Mouse (Mus musculus) C2C12 (cell line): ENCODE data around the gene Fam180a. TPM values are rescaled to one million over a fixed set of nuclear protein-coding genes. Genes with fewer than 3 reads are reported as not detected.
A peak's percentile ranks its signal among the peaks of the same experiment; 100 is the strongest.
"Not testable (repeated sequence)": the region's sequence is repeated elsewhere in the genome, so short reads cannot be mapped to it uniquely, and the experiment has no call there.

Experiments
- H3K27me3 ChIP-seq: one replicate; pipeline ENCODE4 v1.6.1; 2011; ENCODE audit not compliant: control insufficient read depth, insufficient read depth, insufficient read length
- H3K36me3 ChIP-seq: one replicate; pipeline ENCODE4 v1.6.1; 2011; ENCODE audit not compliant: control insufficient read depth, insufficient read depth
- H3K4me3 ChIP-seq: one replicate; pipeline ENCODE4 v1.5.1; 2011; ENCODE audit warnings: mild to moderate bottlenecking, control low read depth; ENCODE audit not compliant: poor library complexity, insufficient read depth, severe bottlenecking
- H3K79me2 ChIP-seq: one replicate; pipeline ENCODE4 v1.6.1; 2011; ENCODE audit not compliant: control insufficient read depth, insufficient read depth
- H3K79me3 ChIP-seq: one replicate; pipeline ENCODE4 v1.6.1; 2011; ENCODE audit warnings: low read depth, control low read depth
- H3ac ChIP-seq: one replicate; pipeline ENCODE3; 2011; ENCODE audit warnings: low read depth; ENCODE audit not compliant: control insufficient read depth, insufficient read length
- CEBPB ChIP-seq: IDR thresholded peaks from one replicate; pipeline ENCODE4 v1.6.1; 2011; ENCODE audit warnings: low read depth, mild to moderate bottlenecking, control low read depth, moderate library complexity
- CTCF ChIP-seq: IDR thresholded peaks from one replicate; pipeline ENCODE4 v1.5.1; 2011; ENCODE audit not compliant: control insufficient read depth, insufficient read depth, insufficient read length
- FOSL1 ChIP-seq: IDR thresholded peaks from one replicate; pipeline ENCODE4 v1.8.0; 2011; ENCODE audit warnings: mild to moderate bottlenecking, low read length; ENCODE audit not compliant: poor library complexity, insufficient read depth, severe bottlenecking
- MAX ChIP-seq: IDR thresholded peaks from one replicate; pipeline ENCODE4 v1.6.1; 2011; ENCODE audit warnings: mild to moderate bottlenecking, control low read depth
- MYOD1 ChIP-seq: IDR thresholded peaks from one replicate; pipeline ENCODE4 v1.6.1; 2011; ENCODE audit warnings: low read depth; ENCODE audit not compliant: control insufficient read depth, insufficient read length
- MYOG ChIP-seq: IDR thresholded peaks from one replicate; pipeline ENCODE4 v1.6.1; 2011; ENCODE audit not compliant: control insufficient read depth, insufficient read length; ENCODE audit errors: extremely low read depth
- USF1 ChIP-seq: IDR thresholded peaks from one replicate; pipeline ENCODE4 v1.6.1; 2011; ENCODE audit warnings: low read depth, mild to moderate bottlenecking, control low read depth, moderate library complexity
- long read RNA-seq, 2 experiments: library from polyadenylated mRNA; unstranded; transcript quantifications; one replicate each; pipeline ENCODE4 v2.0.0; 2019 to 2020
- polyA plus RNA-seq: library from polyadenylated mRNA; unstranded; fragments of >200 nt; fragmentation: generic; extraction: Trizol; gene quantifications from one replicate; pipeline ENCODE4 v1.2.1, GENCODE M21; 2012; ENCODE audit warnings: missing spikeins

Fam180a gene
- 0.13 TPM for polyA plus RNA-seq
- long read RNA-seq, experiment 1: 0 reads
- long read RNA-seq, experiment 2: 0 reads

DNA sequence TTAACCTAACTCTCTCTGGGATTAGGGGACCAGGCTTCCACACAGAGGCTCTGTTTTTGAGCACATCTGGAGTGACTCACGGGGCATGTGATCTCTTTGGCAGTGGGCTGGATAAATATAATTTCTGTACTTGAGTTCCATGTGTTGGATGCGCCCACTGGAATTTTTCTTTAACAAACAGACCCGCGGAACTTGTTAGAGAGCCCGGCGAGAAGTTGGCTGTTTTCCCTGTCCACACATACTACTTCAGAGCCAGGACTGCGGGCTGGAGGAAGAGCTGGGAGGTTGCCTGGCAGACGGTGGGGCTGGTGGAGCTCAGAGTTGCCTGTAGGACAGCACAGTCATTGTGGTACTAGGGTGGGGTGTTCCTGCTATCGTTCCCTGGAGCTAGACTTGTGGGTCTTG is at the start of gene Fam180a:
Gene Fam180a (minus strand): TSS at position 31 of the 405 bp plus-strand sequence.
- H3K27me3 ChIP-seq: no peaks in the 10 kb centered on the region
- no peaks in the 10 kb centered on the region for H3K36me3 ChIP-seq
- H3K79me2 ChIP-seq: no peaks in the 10 kb centered on the region
- no peak for TF ChIP-seq MAX
- peak; percentile 83 for TF ChIP-seq USF1
- no peak within 1 kb of the TSS for H3K4me3 ChIP-seq
- H3ac ChIP-seq: no peak within 1 kb of the TSS
- H3K79me3 ChIP-seq: no peaks in the 10 kb centered on the region

DNA sequence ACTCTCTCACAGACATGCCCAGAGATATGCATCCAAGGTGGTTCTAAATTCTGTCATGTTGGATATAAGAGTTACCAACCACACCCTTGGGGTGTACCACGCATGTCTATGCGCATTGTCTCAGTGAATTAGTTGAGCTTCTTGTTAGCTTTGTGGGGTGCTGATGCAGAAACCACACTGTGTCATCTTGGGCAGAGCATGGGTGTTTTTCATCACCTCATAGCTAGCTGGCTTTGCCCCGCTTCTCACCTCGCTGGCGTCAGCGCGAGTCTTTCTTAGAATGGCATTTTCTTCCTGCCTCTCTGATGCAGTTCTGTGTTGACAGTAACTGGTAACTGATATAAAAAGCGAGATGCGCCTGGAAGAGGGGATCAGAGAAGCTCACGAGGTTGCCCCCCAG is 48.1 kb upstream of the Fam180a start:
- H3K4me3 ChIP-seq: no peak overlapping the region
- H3K79me3 ChIP-seq: no peaks in the 10 kb centered on the region
- H3K36me3 ChIP-seq: no peaks in the 10 kb centered on the region
- no peaks in the 10 kb centered on the region for H3K27me3 ChIP-seq
- no peak for TF ChIP-seq MYOG
- TF ChIP-seq USF1: no peak
- no peak overlapping the region for H3ac ChIP-seq
- H3K79me2 ChIP-seq: no peaks in the 10 kb centered on the region

DNA sequence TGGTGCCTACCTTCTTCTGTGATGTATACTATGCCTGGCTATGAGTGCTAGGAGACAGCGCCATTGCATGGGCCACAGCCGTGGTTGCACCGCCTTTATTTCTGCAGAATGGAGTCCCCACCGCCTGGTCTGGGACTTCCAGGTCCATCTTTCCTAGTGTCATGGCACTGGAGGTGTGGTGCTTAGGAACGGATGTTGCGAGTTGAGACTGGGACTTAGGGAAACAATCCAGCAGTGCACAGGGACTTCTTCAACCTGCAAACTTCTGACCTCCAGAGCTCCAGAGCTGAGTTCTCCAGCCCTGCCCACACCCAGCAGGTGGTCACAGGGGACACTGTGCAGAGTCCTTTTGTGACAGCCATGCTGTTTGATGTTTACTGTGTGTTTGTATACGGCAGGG is 44.4 kb upstream of the Fam180a start:
- Histone ChIP-seq H3ac (no peak overlapping the region), H3K36me3 (no peaks in the 10 kb centered on the region), H3K4me3 (no peak overlapping the region), H3K79me2 (no peaks in the 10 kb centered on the region), H3K79me3 (no peaks in the 10 kb centered on the region), H3K27me3 (no peaks in the 10 kb centered on the region)
- TF ChIP-seq USF1 (no peak), MYOG (no peak), CTCF (no peak), MYOD1 (no peak), MAX (no peak), CEBPB (no peak), FOSL1 (no peak)

DNA sequence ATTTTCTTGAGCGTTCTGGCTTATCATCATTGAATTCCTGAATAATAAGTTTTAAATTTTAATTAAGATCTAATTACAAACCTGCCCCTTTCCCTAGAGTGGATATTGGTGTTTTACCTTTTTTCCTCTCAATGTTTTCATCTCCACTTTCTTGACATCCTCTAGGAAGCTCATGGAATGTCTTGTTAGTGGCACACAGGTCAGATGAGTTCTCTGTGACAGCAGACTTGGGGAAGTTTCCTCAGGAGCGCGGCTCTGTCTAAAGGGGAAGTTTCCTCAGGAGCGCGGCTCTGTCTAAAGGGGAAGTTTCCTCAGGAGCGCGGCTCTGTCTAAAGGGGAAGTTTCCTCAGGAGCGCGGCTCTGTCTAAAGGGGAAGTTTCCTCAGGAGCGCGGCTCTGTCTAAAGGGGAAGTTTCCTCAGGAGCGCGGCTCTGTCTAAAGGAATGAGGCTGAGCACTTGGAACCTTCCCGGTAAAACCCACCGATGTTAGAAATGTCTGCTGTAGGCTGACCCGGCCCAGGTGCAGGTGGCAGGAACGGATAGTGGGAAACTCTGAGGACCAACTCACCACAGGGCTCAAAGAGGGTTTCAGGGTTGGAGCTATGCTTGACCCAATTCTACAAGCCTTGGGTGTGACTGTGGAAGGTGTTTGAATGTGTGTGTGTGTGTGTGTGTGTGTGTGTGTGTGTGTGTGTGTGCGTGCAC is 43.8 kb upstream of the Fam180a start:
- H3K27me3 ChIP-seq, H3ac ChIP-seq, H3K79me2 ChIP-seq, H3K36me3 ChIP-seq, H3K79me3 ChIP-seq, H3K4me3 ChIP-seq: not testable (repeated sequence)

DNA sequence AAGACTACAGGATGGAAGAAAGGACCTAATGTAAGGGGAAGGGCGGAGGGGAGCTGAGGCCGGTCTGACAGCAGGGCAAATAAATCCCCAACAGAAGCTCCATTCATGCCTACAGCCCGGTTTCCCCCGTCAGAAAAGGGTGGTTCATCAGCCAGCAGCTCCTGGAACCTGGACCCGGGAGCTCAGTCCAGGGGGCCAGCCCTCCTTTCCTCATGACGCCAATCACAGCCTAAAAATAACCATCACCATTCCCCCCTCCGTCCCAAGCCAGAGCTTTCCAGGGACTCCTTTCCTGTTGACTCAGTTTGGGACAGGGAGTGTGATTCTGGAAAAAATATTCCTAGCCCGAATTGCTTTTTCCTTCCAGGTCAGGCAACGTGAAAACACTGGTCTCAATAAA is 36.7 kb upstream of the Fam180a start:
- H3K27me3 ChIP-seq: no peaks in the 10 kb centered on the region

DNA sequence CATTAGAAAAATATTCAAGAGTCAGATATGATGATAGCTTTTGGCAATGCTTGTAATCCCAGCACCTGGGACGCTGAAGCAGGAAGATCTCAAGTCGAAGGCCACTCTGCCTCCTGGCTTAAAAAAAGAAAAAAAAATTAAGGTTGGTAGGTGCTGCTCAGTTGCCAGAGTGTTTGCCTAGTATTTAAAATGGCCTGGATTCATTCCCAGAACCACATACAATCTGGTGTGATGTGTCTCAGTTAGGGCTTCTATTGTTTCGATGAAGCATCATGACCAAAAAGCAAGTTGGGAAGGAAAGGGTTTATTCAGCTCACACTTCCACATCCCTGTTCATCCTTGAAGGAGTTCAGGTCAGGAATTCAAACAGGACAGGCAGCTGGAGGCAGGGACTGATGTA is 29.4 kb upstream of the Fam180a start:
- Histone ChIP-seq H3K4me3 (no peak overlapping the region), H3K79me2 (no peaks in the 10 kb centered on the region), H3K27me3 (no peaks in the 10 kb centered on the region), H3K79me3 (no peaks in the 10 kb centered on the region), H3K36me3 (no peaks in the 10 kb centered on the region), H3ac (no peak overlapping the region)
- no peak for TF ChIP-seq USF1
- TF ChIP-seq MYOG: no peak
- TF ChIP-seq CTCF: no peak
- no peak for TF ChIP-seq MAX
- TF ChIP-seq CEBPB: no peak
- TF ChIP-seq MYOD1: no peak
- no peak for TF ChIP-seq FOSL1

More for the DNA sequence above, 36.7 kb upstream of the Fam180a start:
- TF ChIP-seq FOSL1 (no peak), MAX (no peak), CTCF (no peak), MYOD1 (no peak), CEBPB (no peak), MYOG (no peak), USF1 (no peak)
- Histone ChIP-seq H3ac (no peak overlapping the region), H3K4me3 (no peak overlapping the region), H3K79me3 (no peaks in the 10 kb centered on the region), H3K36me3 (no peaks in the 10 kb centered on the region), H3K79me2 (no peaks in the 10 kb centered on the region)
